Comparison of ENCODE assay signal across 13 mouse cellular contexts in the genomic region with DNA sequence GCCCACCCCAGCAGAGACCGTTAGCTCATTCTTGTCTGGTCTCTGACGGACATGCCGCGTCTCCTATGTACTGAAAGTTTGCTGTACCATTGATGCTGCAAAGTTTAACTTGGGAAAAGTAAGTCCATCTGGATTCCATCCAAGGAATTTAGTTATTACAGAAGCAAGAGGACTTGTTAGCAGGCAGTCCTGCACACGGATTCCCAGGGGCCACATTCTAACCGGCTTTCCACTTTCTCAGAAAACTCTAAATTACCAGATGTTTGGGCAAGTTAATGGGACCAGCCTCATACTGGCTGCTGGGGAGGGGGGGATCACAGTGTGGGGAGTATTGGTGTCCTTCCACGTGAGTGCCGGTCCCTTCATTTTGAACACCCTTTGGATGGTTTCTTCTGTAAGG. TPM values are rescaled to one million over a fixed set of nuclear protein-coding genes. Genes with fewer than 3 reads are reported as not detected.
A peak's percentile ranks its signal among the peaks of the same experiment; 100 is the strongest.
DNase-seq lines count a peak whose midpoint lies in the region; ATAC-seq and TF ChIP-seq lines count a peak whose summit lies in the region.
"Had no signal": no experiment of that assay in that cellular context is flagged by ENCODE, and none has a peak within 500 bp of the region (broad histone marks: within the 10 kb centered on the region; RNA-seq: fewer than 3 reads in every experiment).

No protein-coding gene starts in this region.

- H3K36me3 ChIP-seq in kidney, postnatal 0 days (ENCODE audit: insufficient read depth, low read length) = peaks cover 37% of the 10 kb centered on the region
- H3K36me3 ChIP-seq in embryonic facial prominence, embryonic 14.5 days (ENCODE audit: control insufficient read depth, insufficient read depth, low read length) = peaks cover 64% of the 10 kb centered on the region

- H3K27ac ChIP-seq in kidney, postnatal 0 days = peak overlapping the region; percentile 69; the same call in 1 of the 2 replicates
- H3K27ac ChIP-seq in embryonic facial prominence, embryonic 14.5 days (replicated peaks; ENCODE audit: low read depth, low read length) = peak overlapping the region; percentile 75

- no peaks in the 10 kb centered on the region for H3K9me3 ChIP-seq in kidney, postnatal 0 days (replicated peaks; ENCODE audit: low read length)
- H3K9me3 ChIP-seq in embryonic facial prominence, embryonic 14.5 days (ENCODE audit: control insufficient read depth, low read length) = no peaks in the 10 kb centered on the region
- H3K9me3 ChIP-seq: forebrain, embryonic 13.5 days had no signal

- H3K4me3 ChIP-seq in kidney, postnatal 0 days (replicated peaks; ENCODE audit: low read depth, low read length) = no peak overlapping the region
- no peak overlapping the region for H3K4me3 ChIP-seq in embryonic facial prominence, embryonic 14.5 days (ENCODE audit: low read depth, low read length)
- H3K4me3 ChIP-seq: forebrain, embryonic 13.5 days had no signal

- H3K9ac ChIP-seq in kidney, postnatal 0 days (ENCODE audit: low read depth, low read length) = no peak overlapping the region
- H3K9ac ChIP-seq in embryonic facial prominence, embryonic 14.5 days (ENCODE audit: low read depth, low read length) = no peak overlapping the region

- intact Hi-C loops in heart, postnatal 10 days (cut with DNase I) = no loop called here

- ATAC-seq in kidney, postnatal 0 days (replicated peaks; ENCODE audit: low FRiP score, low read depth) = no peak
- ATAC-seq in embryonic facial prominence, embryonic 14.5 days (ENCODE audit: low read depth) = peak; percentile 23; the same call in 1 of the 2 replicates
- ATAC-seq: forebrain, embryonic 13.5 days had no signal

- TF ChIP-seq CTCF in kidney, postnatal 0 days (IDR thresholded peaks at IDR 0.05; ENCODE audit: low read depth) = no peak

- 65% methylated on average over 8 of the region's 8 CpGs for WGBS in kidney, postnatal 0 days
- 32% methylated on average over 8 of the region's 8 CpGs for WGBS in embryonic facial prominence, embryonic 14.5 days

- peaks cover 21% of the 10 kb centered on the region; the same call in 1 of the 2 replicates for H3K4me1 ChIP-seq in kidney, postnatal 0 days (replicated peaks; ENCODE audit: insufficient read depth, low read length)
- H3K4me1 ChIP-seq in embryonic facial prominence, embryonic 14.5 days (ENCODE audit: control insufficient read depth, insufficient read depth, low read length) = peaks cover 31% of the 10 kb centered on the region

- no peaks in the 10 kb centered on the region for H3K27me3 ChIP-seq in kidney, postnatal 0 days (ENCODE audit: insufficient read depth, low read length)
- H3K27me3 ChIP-seq in embryonic facial prominence, embryonic 14.5 days (replicated peaks; ENCODE audit: control insufficient read depth, insufficient read depth, low read length) = no peaks in the 10 kb centered on the region
- H3K27me3 ChIP-seq: forebrain, embryonic 13.5 days had no signal

- no peak overlapping the region for H3K4me2 ChIP-seq in kidney, postnatal 0 days (ENCODE audit: low read length)
- no peak overlapping the region for H3K4me2 ChIP-seq in embryonic facial prominence, embryonic 14.5 days (ENCODE audit: low read depth, low read length)
- H3K4me2 ChIP-seq: forebrain, embryonic 13.5 days had no signal

- DNase-seq in heart, adult 11 months = peak; percentile 97
- no peak for DNase-seq in heart, postnatal 10 days
- peak; percentile 38 for DNase-seq in kidney, postnatal 0 days (ENCODE audit: low spot score)
- no peak for DNase-seq in kidney, postnatal 4 days
- peak; percentile 81 for DNase-seq in embryonic facial prominence, embryonic 14.5 days (ENCODE audit: low spot score)
- peak; percentile 54 for DNase-seq in mesoderm, embryonic 11.5 days (ENCODE audit: low read depth, low spot score)
- DNase-seq in retina, postnatal 1 day = no peak
- no peak for DNase-seq in right cerebral cortex, postnatal 25 days
- DNase-seq: thymus, postnatal 14 days had no signal

RNA-seq across cellular contexts. Expression of a gene that starts 26.0 kb away (rescaled TPM):
- not detected for total RNA-seq in heart, postnatal 10 days (2021)
- 19.1 and 19.6 TPM in 2 replicates for polyA plus RNA-seq in kidney, postnatal 0 days (2015; fragmentation: Nextera tagmentation; extraction: Ambion mirVana)
- 2.5 and 3.8 TPM in 2 replicates for polyA plus RNA-seq in embryonic facial prominence, embryonic 14.5 days (2014; fragmentation: Nextera tagmentation; extraction: Ambion mirVana)
- total RNA-seq: granulocyte monocyte progenitor cell, adult 5-6 weeks; monocyte, adult 5-6 weeks had no signal

RNA-seq across cellular contexts. Expression of a gene that starts 26.4 kb away (rescaled TPM):
- under 1 TPM in 1 of 2 experiments, not detected in 1; 0.12 TPM for total RNA-seq in heart, postnatal 10 days (2021)
- 0.11 and 0.54 TPM in 2 replicates for polyA plus RNA-seq in kidney, postnatal 0 days (2015; fragmentation: Nextera tagmentation; extraction: Ambion mirVana)
- polyA plus RNA-seq in embryonic facial prominence, embryonic 14.5 days (2014; fragmentation: Nextera tagmentation; extraction: Ambion mirVana) = 0.18 and 0.19 TPM in 2 replicates
- total RNA-seq: monocyte, adult 5-6 weeks had no signal
- polyA plus RNA-seq: kidney, embryonic 14.5 days had no signal

RNA-seq across cellular contexts. Expression of a gene that starts 54.7 kb away (rescaled TPM):
- 10 to 100 TPM in 1 of 2 experiments, 1 to 10 TPM in 1; 8.2 to 30.7 TPM for total RNA-seq in heart, postnatal 10 days (2021)
- 3.4 and 4.2 TPM in 2 replicates for polyA plus RNA-seq in kidney, postnatal 0 days (2015; fragmentation: Nextera tagmentation; extraction: Ambion mirVana)
- polyA plus RNA-seq in embryonic facial prominence, embryonic 14.5 days (2014; fragmentation: Nextera tagmentation; extraction: Ambion mirVana) = 6.0 and 7.9 TPM in 2 replicates

RNA-seq across cellular contexts. Expression of a gene that starts 55.6 kb away (rescaled TPM):
- 100 to 1,000 TPM; 134 to 164 TPM for total RNA-seq in heart, postnatal 10 days (2021)
- 98.8 and 113 TPM in 2 replicates for polyA plus RNA-seq in kidney, postnatal 0 days (2015; fragmentation: Nextera tagmentation; extraction: Ambion mirVana)
- 83.4 and 92.4 TPM in 2 replicates for polyA plus RNA-seq in embryonic facial prominence, embryonic 14.5 days (2014; fragmentation: Nextera tagmentation; extraction: Ambion mirVana)

Comparison
In these comparisons a context has a peak if more than half of its experiments do, and no peak if none do; other contexts are left out.
1. DNase-seq: peak in heart, adult 11 months (single experiment), kidney, postnatal 0 days (single experiment), embryonic facial prominence, embryonic 14.5 days (single experiment) and mesoderm, embryonic 11.5 days (single experiment); none in heart, postnatal 10 days (0 of 2), kidney, postnatal 4 days (0 of 2), retina, postnatal 1 day (single experiment) and right cerebral cortex, postnatal 25 days (single experiment).